Mouse (Mus musculus): ENCODE results near the gene 4930435E12Rik.

The 4930435E12Rik gene

GRCm38 (mm10) chr16:38769529-38769928 lies 59.0 kb downstream of the 4930435E12Rik start:
- no peak for DNase-seq (ENCODE audit: low spot score)

- no peak for DNase-seq (ENCODE audit: low spot score)
These were observed 60.2 kb downstream of the 4930435E12Rik start for GRCm38 (mm10) chr16:38768386-38768785.

GRCm38 (mm10) chr16:38767761-38768160 lies 60.8 kb downstream of the 4930435E12Rik start:
- DNase-seq (ENCODE audit: low spot score) = no peak

- no peak for DNase-seq (ENCODE audit: low spot score)
These were observed 61.9 kb downstream of the 4930435E12Rik start for GRCm38 (mm10) chr16:38766671-38767070.

GRCm38 (mm10) chr16:38763508-38763907 lies 65.0 kb downstream of the 4930435E12Rik start:
- DNase-seq (ENCODE audit: low spot score) = no peak

GRCm38 (mm10) chr16:38762401-38762800 lies 66.1 kb downstream of the 4930435E12Rik start:
- no peak for DNase-seq (ENCODE audit: low spot score)

Data from ovary, postnatal 14 days (tissue).